Mouse (Mus musculus): ENCODE measurements at regions not wholly inside any gene's neighbourhood (a gene's known extent, or its start where the extent isn't known, plus 50 kb on each side); places are given as distances from the start of the nearest gene placed in this dataset.

- Histone ChIP-seq H3K36me3 (ENCODE audit: control insufficient read depth, insufficient read depth) (no peaks in the 10 kb centered on the region), H3ac (ENCODE audit: control insufficient read depth, insufficient read length) (no peak overlapping the region), H3K4me2 (ENCODE audit: low read depth) (no peak overlapping the region), H3K4me3 (no peak overlapping the region), H3K79me2 (ENCODE audit: control insufficient read depth, insufficient read depth) (no peaks in the 10 kb centered on the region), H3K27me3 (ENCODE audit: control insufficient read depth, insufficient read depth, insufficient read length) (peaks cover 9% of the 10 kb centered on the region)
- TF ChIP-seq SRF (IDR thresholded peaks at IDR 0.05; ENCODE audit: control insufficient read depth, insufficient read length, low read depth): no peak
- TF ChIP-seq CEBPB (IDR thresholded peaks at IDR 0.05; ENCODE audit: insufficient read depth, poor library complexity, severe bottlenecking): no peak
- no peak for TF ChIP-seq TCF3 (IDR thresholded peaks at IDR 0.05; ENCODE audit: insufficient read length, low read depth)
- TF ChIP-seq E2F4 (IDR thresholded peaks at IDR 0.05; ENCODE audit: insufficient read depth): no peak
- TF ChIP-seq MAX (IDR thresholded peaks at IDR 0.05; ENCODE audit: low read depth): no peak
- TF ChIP-seq POLR2A (IDR thresholded peaks at IDR 0.05; ENCODE audit: insufficient read length, low read depth): no peak
- TF ChIP-seq TCF12 (IDR thresholded peaks at IDR 0.05; ENCODE audit: insufficient read depth, poor library complexity, severe bottlenecking): no peak
- TF ChIP-seq POLR2AphosphoS2 (IDR thresholded peaks at IDR 0.05; ENCODE audit: insufficient read length, low read depth): no peak
- no peak for TF ChIP-seq MYOD1 (IDR thresholded peaks at IDR 0.05; ENCODE audit: control insufficient read depth in 1 of 3, insufficient read length in 2 of 3, low read depth in 2 of 3)
- no peak for TF ChIP-seq REST (IDR thresholded peaks at IDR 0.05; ENCODE audit: insufficient read depth, insufficient read length)
- no peak for TF ChIP-seq MYOG (IDR thresholded peaks at IDR 0.05; ENCODE audit: control insufficient read depth in 1 of 3, insufficient read depth in 1 of 3, insufficient read length in 2 of 3, low read depth in 2 of 3)
- TF ChIP-seq USF1 (IDR thresholded peaks at IDR 0.05; ENCODE audit: low read depth): no peak
These were observed 92.3 kb upstream of the Prok2 start for GRCm38 (mm10) chr6:99818486-99818885.

DNA sequence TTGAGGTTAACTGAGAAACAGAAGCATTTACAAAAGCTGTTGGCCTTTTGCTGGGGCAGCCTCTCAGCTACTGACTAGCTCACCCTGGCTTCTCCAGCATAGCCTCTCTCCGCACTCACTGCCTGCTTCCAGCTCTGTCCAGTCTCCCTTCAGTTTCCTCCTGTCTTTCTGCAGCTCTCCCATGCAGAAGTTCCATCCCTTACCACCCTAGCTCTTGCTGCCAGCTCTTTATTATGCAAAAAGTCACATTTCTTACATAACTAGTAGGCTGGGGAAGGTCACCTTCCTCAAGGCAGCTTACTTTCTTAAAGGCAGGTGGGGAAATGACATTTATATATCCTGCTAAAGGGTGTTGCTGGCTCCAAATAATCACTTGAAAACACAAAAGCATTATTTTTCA lies 91.1 kb upstream of the Prok2 start:
- H3K27me3 ChIP-seq (ENCODE audit: control insufficient read depth, insufficient read depth, insufficient read length): peaks cover 9% of the 10 kb centered on the region
- H3ac ChIP-seq (ENCODE audit: control insufficient read depth, insufficient read length): no peak overlapping the region
- TF ChIP-seq POLR2AphosphoS2 (IDR thresholded peaks at IDR 0.05; ENCODE audit: insufficient read length, low read depth) (no peak), MYOG (IDR thresholded peaks at IDR 0.05; ENCODE audit: control insufficient read depth in 1 of 3, insufficient read depth in 1 of 3, insufficient read length in 2 of 3, low read depth in 2 of 3) (no peak), REST (IDR thresholded peaks at IDR 0.05; ENCODE audit: insufficient read depth, insufficient read length) (no peak), MAX (IDR thresholded peaks at IDR 0.05; ENCODE audit: low read depth) (no peak), TCF3 (IDR thresholded peaks at IDR 0.05; ENCODE audit: insufficient read length, low read depth) (no peak), MYOD1 (IDR thresholded peaks at IDR 0.05; ENCODE audit: control insufficient read depth in 1 of 3, insufficient read length in 2 of 3, low read depth in 2 of 3) (no peak), TCF12 (IDR thresholded peaks at IDR 0.05; ENCODE audit: insufficient read depth, poor library complexity, severe bottlenecking) (no peak), POLR2A (IDR thresholded peaks at IDR 0.05; ENCODE audit: insufficient read length, low read depth) (no peak), SRF (IDR thresholded peaks at IDR 0.05; ENCODE audit: control insufficient read depth, insufficient read length, low read depth) (no peak), USF1 (IDR thresholded peaks at IDR 0.05; ENCODE audit: low read depth) (no peak), CEBPB (IDR thresholded peaks at IDR 0.05; ENCODE audit: insufficient read depth, poor library complexity, severe bottlenecking) (no peak), E2F4 (IDR thresholded peaks at IDR 0.05; ENCODE audit: insufficient read depth) (no peak)
- H3K4me3 ChIP-seq: no peak overlapping the region
- no peaks in the 10 kb centered on the region for H3K79me2 ChIP-seq (ENCODE audit: control insufficient read depth, insufficient read depth)
- H3K36me3 ChIP-seq (ENCODE audit: control insufficient read depth, insufficient read depth): no peaks in the 10 kb centered on the region
- H3K4me2 ChIP-seq (ENCODE audit: low read depth): no peak overlapping the region

DNA sequence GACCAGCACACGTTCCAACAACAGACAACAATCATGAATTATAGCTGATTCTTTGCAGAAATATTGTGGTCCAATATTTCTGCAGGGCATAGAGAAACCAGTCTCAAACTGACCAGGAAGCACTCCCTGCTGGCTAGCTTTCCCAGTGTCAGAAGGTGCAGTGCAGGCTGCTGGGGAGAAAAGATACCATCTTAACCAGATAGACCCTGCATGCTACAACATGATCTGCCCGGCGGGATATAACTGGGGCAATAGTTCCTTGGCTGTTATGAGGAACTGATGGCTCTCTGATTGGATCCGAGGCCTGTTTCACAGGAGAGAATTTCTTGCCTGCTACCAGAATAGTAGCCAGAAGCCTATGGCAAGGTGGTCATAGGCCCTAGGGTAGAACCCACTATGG lies 86.9 kb upstream of the Prok2 start:
- TF ChIP-seq POLR2A (IDR thresholded peaks at IDR 0.05; ENCODE audit: insufficient read length, low read depth) (no peak), SRF (IDR thresholded peaks at IDR 0.05; ENCODE audit: control insufficient read depth, insufficient read length, low read depth) (no peak), TCF3 (IDR thresholded peaks at IDR 0.05; ENCODE audit: insufficient read length, low read depth) (no peak), USF1 (IDR thresholded peaks at IDR 0.05; ENCODE audit: low read depth) (no peak), TCF12 (IDR thresholded peaks at IDR 0.05; ENCODE audit: insufficient read depth, poor library complexity, severe bottlenecking) (no peak), MYOD1 (IDR thresholded peaks at IDR 0.05; ENCODE audit: control insufficient read depth in 1 of 3, insufficient read length in 2 of 3, low read depth in 2 of 3) (no peak), E2F4 (IDR thresholded peaks at IDR 0.05; ENCODE audit: insufficient read depth) (no peak), CEBPB (IDR thresholded peaks at IDR 0.05; ENCODE audit: insufficient read depth, poor library complexity, severe bottlenecking) (no peak), MYOG (IDR thresholded peaks at IDR 0.05; ENCODE audit: control insufficient read depth in 1 of 3, insufficient read depth in 1 of 3, insufficient read length in 2 of 3, low read depth in 2 of 3) (no peak), POLR2AphosphoS2 (IDR thresholded peaks at IDR 0.05; ENCODE audit: insufficient read length, low read depth) (no peak), MAX (IDR thresholded peaks at IDR 0.05; ENCODE audit: low read depth) (no peak), REST (IDR thresholded peaks at IDR 0.05; ENCODE audit: insufficient read depth, insufficient read length) (no peak)
- no peak overlapping the region for H3K4me2 ChIP-seq (ENCODE audit: low read depth)
- H3K27me3 ChIP-seq (ENCODE audit: control insufficient read depth, insufficient read depth, insufficient read length): peaks cover 5% of the 10 kb centered on the region
- H3K36me3 ChIP-seq (ENCODE audit: control insufficient read depth, insufficient read depth): no peaks in the 10 kb centered on the region
- no peaks in the 10 kb centered on the region for H3K79me2 ChIP-seq (ENCODE audit: control insufficient read depth, insufficient read depth)
- H3K4me3 ChIP-seq: no peak overlapping the region
- H3ac ChIP-seq (ENCODE audit: control insufficient read depth, insufficient read length): no peak overlapping the region

DNA sequence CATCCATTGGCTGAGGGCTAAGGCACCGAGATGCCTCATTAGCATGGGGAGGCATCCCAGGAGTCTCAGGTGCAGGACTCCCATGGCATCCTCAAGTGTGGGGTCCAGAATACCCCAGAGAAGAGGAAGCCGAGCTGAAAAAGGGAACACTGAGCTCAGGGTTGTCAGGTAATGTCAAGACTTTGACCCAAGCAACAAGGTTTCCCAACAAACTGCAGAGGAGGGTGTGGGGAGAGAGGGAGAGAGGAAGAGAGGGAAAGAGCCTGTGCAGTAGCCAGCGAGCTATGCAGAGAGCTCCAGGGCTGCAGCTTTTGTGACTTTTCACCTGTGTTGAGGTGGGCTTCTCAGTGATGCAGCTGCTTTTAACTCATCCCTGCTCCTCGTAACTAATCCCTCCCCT lies 85.7 kb upstream of the Prok2 start:
- Histone ChIP-seq H3K4me2 (ENCODE audit: low read depth) (no peak overlapping the region), H3K79me2 (ENCODE audit: control insufficient read depth, insufficient read depth) (no peaks in the 10 kb centered on the region), H3K27me3 (ENCODE audit: control insufficient read depth, insufficient read depth, insufficient read length) (peaks cover 5% of the 10 kb centered on the region), H3K36me3 (ENCODE audit: control insufficient read depth, insufficient read depth) (no peaks in the 10 kb centered on the region), H3K4me3 (no peak overlapping the region), H3ac (ENCODE audit: control insufficient read depth, insufficient read length) (no peak overlapping the region)
- TF ChIP-seq POLR2AphosphoS2 (IDR thresholded peaks at IDR 0.05; ENCODE audit: insufficient read length, low read depth): no peak
- no peak for TF ChIP-seq E2F4 (IDR thresholded peaks at IDR 0.05; ENCODE audit: insufficient read depth)
- TF ChIP-seq CEBPB (IDR thresholded peaks at IDR 0.05; ENCODE audit: insufficient read depth, poor library complexity, severe bottlenecking): no peak
- TF ChIP-seq TCF12 (IDR thresholded peaks at IDR 0.05; ENCODE audit: insufficient read depth, poor library complexity, severe bottlenecking): no peak
- no peak for TF ChIP-seq SRF (IDR thresholded peaks at IDR 0.05; ENCODE audit: control insufficient read depth, insufficient read length, low read depth)
- no peak for TF ChIP-seq TCF3 (IDR thresholded peaks at IDR 0.05; ENCODE audit: insufficient read length, low read depth)
- no peak for TF ChIP-seq REST (IDR thresholded peaks at IDR 0.05; ENCODE audit: insufficient read depth, insufficient read length)
- no peak for TF ChIP-seq MAX (IDR thresholded peaks at IDR 0.05; ENCODE audit: low read depth)
- TF ChIP-seq USF1 (IDR thresholded peaks at IDR 0.05; ENCODE audit: low read depth): no peak
- no peak for TF ChIP-seq MYOD1 (IDR thresholded peaks at IDR 0.05; ENCODE audit: control insufficient read depth in 1 of 3, insufficient read length in 2 of 3, low read depth in 2 of 3)
- no peak for TF ChIP-seq POLR2A (IDR thresholded peaks at IDR 0.05; ENCODE audit: insufficient read length, low read depth)
- no peak for TF ChIP-seq MYOG (IDR thresholded peaks at IDR 0.05; ENCODE audit: control insufficient read depth in 1 of 3, insufficient read depth in 1 of 3, insufficient read length in 2 of 3, low read depth in 2 of 3)
